Mouse (Mus musculus): ENCODE results near the gene H2afb3.

GRCm38 (mm10) chrX:120290011-120290899, 22.6 kb downstream of the H2afb3 start, which contains the start of gene Pcdh11x:
- TF ChIP-seq CTCF (IDR thresholded peaks at IDR 0.05; ENCODE audit: low read depth): no peak; the same call in 1 of the 2 replicates
- no peak for TF ChIP-seq EP300 (optimal IDR thresholded peaks at IDR 0.05)
